Mouse (Mus musculus) forebrain, embryonic 14.5 days (tissue): Measurements from ENCODE around the gene Itga9. TPM values are rescaled to one million over a fixed set of nuclear protein-coding genes. Genes with fewer than 3 reads are reported as not detected.

Experiments used
- ATAC-seq: fragments of 200-750 bp; cut with Nextera tagmentation; 2 replicates; pipeline ENCODE4 v1.8.0; 2017; ENCODE audit warnings: mild to moderate bottlenecking, moderate library complexity
- DNase-seq: peaks from one replicate; pipeline ENCODE4 v3.0.0-alpha.2; 2015; ENCODE audit warnings: low spot score
- H3K27ac ChIP-seq: fragments of 300-500 bp; sonication (generic); 2 replicates; pipeline ENCODE4 v1.5.1; 2014; ENCODE audit warnings: low read depth, mild to moderate bottlenecking, control low read depth, low read length, moderate library complexity
- H3K27me3 ChIP-seq: fragments of 300-500 bp; sonication (generic); replicated peaks from 2 replicates; pipeline ENCODE4 v1.6.1; 2014; ENCODE audit warnings: low read length, control low read depth, mixed read lengths; ENCODE audit not compliant: control insufficient read depth, insufficient read depth
- H3K36me3 ChIP-seq: fragments of 300-500 bp; sonication (generic); 2 replicates; pipeline ENCODE4 v1.6.1; 2014; ENCODE audit warnings: low read length, control low read depth; ENCODE audit not compliant: control insufficient read depth, insufficient read depth
- H3K4me1 ChIP-seq: fragments of 300-500 bp; sonication (generic); 2 replicates; pipeline ENCODE4 v1.6.1; 2014; ENCODE audit warnings: antibody characterized with exemption, low read length, control low read depth; ENCODE audit not compliant: control insufficient read depth, insufficient read depth
- H3K4me2 ChIP-seq: fragments of 300-500 bp; sonication (generic); 2 replicates; pipeline ENCODE4 v1.6.1; 2014; ENCODE audit warnings: mild to moderate bottlenecking, control low read depth, low read length
- H3K4me3 ChIP-seq: fragments of 300-500 bp; sonication (generic); 2 replicates; pipeline ENCODE4 v1.5.1; 2014; ENCODE audit warnings: low read depth, low read length, control low read depth
- H3K9ac ChIP-seq: fragments of 300-500 bp; sonication (generic); 2 replicates; pipeline ENCODE4 v1.6.1; 2014; ENCODE audit warnings: mild to moderate bottlenecking, low read length, control low read depth, moderate library complexity
- H3K9me3 ChIP-seq: fragments of 300-500 bp; sonication (generic); replicated peaks from 2 replicates; pipeline ENCODE4 v1.6.1; 2016; ENCODE audit warnings: low read length, control low read depth, mixed read lengths; ENCODE audit not compliant: control insufficient read depth
- WGBS: fragments of 180-500 bp; shearing (Covaris S2); extraction: QIAGEN DNeasy Blood & Tissue Kit; methylation state at CpG from one replicate; pipeline ENCODE4 v1.1.7; 2014; 5-methylcytosine and 5-hydroxymethylcytosine counted together
- polyA plus RNA-seq: library from polyadenylated mRNA; unstranded; fragments of >200 nt; fragmentation: Nextera tagmentation; extraction: Ambion mirVana; gene quantifications from 2 replicates; pipeline ENCODE4 v1.2.1, GENCODE M21; 2014

Itga9 gene
- polyA plus RNA-seq, 1 experiment from 2014 or later = 0.88 TPM

- Histone ChIP-seq H3K9me3 (no peaks in the 10 kb centered on the region), H3K9ac (no peak overlapping the region), H3K27me3 (no peaks in the 10 kb centered on the region), H3K4me3 (no peak overlapping the region), H3K4me1 (no peaks in the 10 kb centered on the region; the same call in 1 of the 2 replicates), H3K4me2 (no peak overlapping the region), H3K27ac (no peak overlapping the region), H3K36me3 (no peaks in the 10 kb centered on the region)
- DNase-seq (peak; percentile 25), ATAC-seq (no peak)
- 78% methylated on average over 7 of the region's 8 CpGs for WGBS
Measured at GRCm38 (mm10) chr9:118730172-118730571, 123.7 kb downstream of the Itga9 start.

GRCm38 (mm10) chr9:118730871-118731390 lies 124.4 kb downstream of the Itga9 start:
- ATAC-seq = no peak
- H3K9me3 ChIP-seq = no peaks in the 10 kb centered on the region

GRCm38 (mm10) chr9:118731650-118732049 lies 125.2 kb downstream of the Itga9 start:
- H3K4me2 ChIP-seq = no peak overlapping the region
- DNase-seq = peak; percentile 11

More at GRCm38 (mm10) chr9:118730871-118731390, 124.4 kb downstream of the Itga9 start:
- Histone ChIP-seq H3K4me3 (no peak overlapping the region), H3K9ac (no peak overlapping the region), H3K27me3 (no peaks in the 10 kb centered on the region), H3K27ac (no peak overlapping the region), H3K4me2 (no peak overlapping the region), H3K36me3 (no peaks in the 10 kb centered on the region), H3K4me1 (no peaks in the 10 kb centered on the region; the same call in 1 of the 2 replicates)
- DNase-seq = no peak
- 61% methylated on average over 5 of the region's 5 CpGs for WGBS

GRCm38 (mm10) chr9:118733601-118734000 lies 127.1 kb downstream of the Itga9 start:
- ATAC-seq = no peak
- no peaks in the 10 kb centered on the region for H3K27me3 ChIP-seq
- H3K9ac ChIP-seq = no peak overlapping the region
- H3K4me2 ChIP-seq = no peak overlapping the region
- 85% methylated on average over 3 of the region's 3 CpGs for WGBS
- H3K9me3 ChIP-seq = no peaks in the 10 kb centered on the region
- H3K36me3 ChIP-seq = no peaks in the 10 kb centered on the region
- no peaks in the 10 kb centered on the region; the same call in 1 of the 2 replicates for H3K4me1 ChIP-seq
- no peak for DNase-seq
- H3K4me3 ChIP-seq = no peak overlapping the region
- no peak overlapping the region for H3K27ac ChIP-seq

More at GRCm38 (mm10) chr9:118731650-118732049, 125.2 kb downstream of the Itga9 start:
- no peak for ATAC-seq
- Histone ChIP-seq H3K4me3 (no peak overlapping the region), H3K27ac (no peak overlapping the region), H3K9ac (no peak overlapping the region), H3K36me3 (no peaks in the 10 kb centered on the region), H3K9me3 (no peaks in the 10 kb centered on the region), H3K27me3 (no peaks in the 10 kb centered on the region), H3K4me1 (no peaks in the 10 kb centered on the region; the same call in 1 of the 2 replicates)
- 81% methylated on average over 6 of the region's 6 CpGs for WGBS

- no peaks in the 10 kb centered on the region for H3K27me3 ChIP-seq
- no peaks in the 10 kb centered on the region for H3K36me3 ChIP-seq
- no peak for DNase-seq
- ATAC-seq = no peak
- no peak overlapping the region for H3K4me2 ChIP-seq
- WGBS = 87% methylated on average over 2 of the region's 2 CpGs
- H3K4me1 ChIP-seq = no peaks in the 10 kb centered on the region
- H3K9me3 ChIP-seq = no peaks in the 10 kb centered on the region
- H3K9ac ChIP-seq = no peak overlapping the region
- H3K4me3 ChIP-seq = no peak overlapping the region
- no peak overlapping the region for H3K27ac ChIP-seq
Measured at GRCm38 (mm10) chr9:118737124-118737523, 130.6 kb downstream of the Itga9 start.

- no peak for DNase-seq
- H3K27ac ChIP-seq = no peak overlapping the region
- H3K4me1 ChIP-seq = no peaks in the 10 kb centered on the region
- H3K4me2 ChIP-seq = no peak overlapping the region
- no peak overlapping the region for H3K4me3 ChIP-seq
- WGBS = 55% methylated on average over 9 of the region's 9 CpGs
- ATAC-seq = no peak
- H3K9me3 ChIP-seq = no peaks in the 10 kb centered on the region
- H3K27me3 ChIP-seq = no peaks in the 10 kb centered on the region
- no peak overlapping the region for H3K9ac ChIP-seq
- H3K36me3 ChIP-seq = no peaks in the 10 kb centered on the region
Measured at GRCm38 (mm10) chr9:118737601-118738137, 131.2 kb downstream of the Itga9 start.

- H3K9ac ChIP-seq = no peak overlapping the region
- no peak overlapping the region for H3K27ac ChIP-seq
- no peak for DNase-seq
- H3K9me3 ChIP-seq = no peaks in the 10 kb centered on the region
- H3K36me3 ChIP-seq = no peaks in the 10 kb centered on the region
- H3K4me3 ChIP-seq = no peak overlapping the region
- no peak for ATAC-seq
- no peaks in the 10 kb centered on the region for H3K4me1 ChIP-seq
- no peaks in the 10 kb centered on the region for H3K27me3 ChIP-seq
- WGBS = 73% methylated on average over 5 of the region's 5 CpGs
- H3K4me2 ChIP-seq = no peak overlapping the region
Measured at GRCm38 (mm10) chr9:118738311-118738710, 131.8 kb downstream of the Itga9 start.

GRCm38 (mm10) chr9:118739071-118739470 lies 132.6 kb downstream of the Itga9 start:
- Histone ChIP-seq H3K27me3 (no peaks in the 10 kb centered on the region), H3K27ac (no peak overlapping the region), H3K4me1 (no peaks in the 10 kb centered on the region), H3K36me3 (no peaks in the 10 kb centered on the region), H3K4me2 (no peak overlapping the region), H3K9me3 (no peaks in the 10 kb centered on the region), H3K4me3 (no peak overlapping the region), H3K9ac (no peak overlapping the region)
- 93% methylated on average over 3 of the region's 3 CpGs for WGBS
- ATAC-seq (no peak), DNase-seq (no peak)

- Histone ChIP-seq H3K27me3 (no peaks in the 10 kb centered on the region), H3K4me2 (no peak overlapping the region), H3K9me3 (no peaks in the 10 kb centered on the region), H3K27ac (no peak overlapping the region), H3K4me3 (no peak overlapping the region), H3K4me1 (no peaks in the 10 kb centered on the region), H3K9ac (no peak overlapping the region), H3K36me3 (no peaks in the 10 kb centered on the region)
- ATAC-seq (no peak), DNase-seq (no peak)
- 95% methylated on average over 3 of the region's 3 CpGs for WGBS
Measured at GRCm38 (mm10) chr9:118739659-118740058, 133.2 kb downstream of the Itga9 start.
